Mouse (Mus musculus): ENCODE measurements around the gene Cracr2b. TPM values are rescaled to one million over a fixed set of nuclear protein-coding genes. Genes with fewer than 3 reads are reported as not detected.

Cracr2b gene
- polyA plus RNA-seq, 1 experiment = 4.5 TPM

DNA sequence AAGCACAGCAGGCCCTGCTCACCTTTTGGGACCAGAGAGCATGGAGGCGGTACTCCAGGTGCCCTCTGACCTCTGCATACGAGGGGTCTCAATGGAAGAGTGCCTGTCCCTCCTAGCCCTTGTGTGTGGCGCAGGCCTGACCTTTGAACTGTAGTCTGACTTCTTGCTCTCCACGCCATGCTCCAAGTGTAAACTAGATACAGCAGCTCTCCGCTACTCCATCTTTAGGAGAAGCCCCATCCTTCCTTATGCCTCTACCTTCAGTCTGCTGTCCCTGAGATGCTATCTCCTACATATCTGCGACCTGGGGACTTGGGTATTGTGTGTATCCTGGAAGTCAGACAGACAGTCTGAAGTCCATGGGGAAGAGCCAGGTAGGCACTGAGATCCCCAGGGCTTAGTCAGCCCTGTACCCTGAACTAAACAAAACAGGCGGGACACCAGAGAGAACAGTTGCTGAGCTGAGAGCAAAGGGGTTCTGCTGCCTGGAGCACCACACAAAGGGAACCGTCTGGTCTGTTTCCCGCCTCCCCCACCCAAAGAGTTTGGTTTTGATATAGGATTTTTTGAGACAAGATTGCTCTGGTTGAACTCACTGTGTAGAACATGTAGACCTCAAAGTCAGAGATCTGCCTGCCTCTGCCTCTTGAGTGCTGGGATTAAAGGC lies 24.9 kb upstream of the Cracr2b start:
- Histone ChIP-seq H3K27me3 (ENCODE audit: control insufficient read depth, insufficient read depth, insufficient read length) (no peaks in the 10 kb centered on the region), H3K4me3 (ENCODE audit: insufficient read depth, poor library complexity, severe bottlenecking) (peak overlapping the region; percentile 11), H3K79me3 (ENCODE audit: low read depth) (peaks cover 7% of the 10 kb centered on the region), H3K79me2 (ENCODE audit: control insufficient read depth, insufficient read depth) (peaks cover 32% of the 10 kb centered on the region), H3K36me3 (ENCODE audit: control insufficient read depth, insufficient read depth) (peaks cover 31% of the 10 kb centered on the region), H3ac (ENCODE audit: control insufficient read depth, insufficient read length, low read depth) (no peak overlapping the region)
- TF ChIP-seq MAX (IDR thresholded peaks at IDR 0.05) = no peak
- no peak for TF ChIP-seq MYOG (IDR thresholded peaks at IDR 0.05; ENCODE audit: control insufficient read depth, extremely low read depth, insufficient read length)
- no peak for TF ChIP-seq FOSL1 (IDR thresholded peaks at IDR 0.05; ENCODE audit: insufficient read depth, low read length, poor library complexity, severe bottlenecking)
- TF ChIP-seq MYOD1 (IDR thresholded peaks at IDR 0.05; ENCODE audit: control insufficient read depth, insufficient read length, low read depth) = no peak
- no peak for TF ChIP-seq CEBPB (IDR thresholded peaks at IDR 0.05; ENCODE audit: low read depth)
- no peak for TF ChIP-seq USF1 (IDR thresholded peaks at IDR 0.05; ENCODE audit: low read depth)
- no peak for TF ChIP-seq CTCF (IDR thresholded peaks at IDR 0.05; ENCODE audit: control insufficient read depth, insufficient read depth, insufficient read length)

DNA sequence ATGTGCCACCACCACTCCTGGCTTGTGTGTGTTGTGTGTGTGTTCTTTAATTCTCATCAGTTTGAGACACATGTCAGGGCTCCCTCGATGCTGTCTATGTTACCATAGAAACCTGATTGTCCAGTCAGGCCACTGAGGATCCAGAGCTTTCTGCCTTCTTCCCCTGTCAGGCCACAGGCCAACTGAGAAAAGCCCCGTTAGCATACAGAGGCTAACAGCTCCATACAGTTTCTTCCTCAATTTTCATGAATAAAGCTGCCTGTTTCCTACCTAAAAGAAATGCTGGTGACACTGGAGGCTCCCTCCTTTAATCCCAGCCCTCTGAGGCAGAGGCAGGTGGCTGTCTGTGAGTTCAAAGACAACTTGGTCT lies 24.4 kb upstream of the Cracr2b start:
- TF ChIP-seq CEBPB (IDR thresholded peaks at IDR 0.05; ENCODE audit: low read depth) (no peak), MYOD1 (IDR thresholded peaks at IDR 0.05; ENCODE audit: control insufficient read depth, insufficient read length, low read depth) (no peak), MYOG (IDR thresholded peaks at IDR 0.05; ENCODE audit: control insufficient read depth, extremely low read depth, insufficient read length) (no peak), FOSL1 (IDR thresholded peaks at IDR 0.05; ENCODE audit: insufficient read depth, low read length, poor library complexity, severe bottlenecking) (no peak), MAX (IDR thresholded peaks at IDR 0.05) (no peak), CTCF (IDR thresholded peaks at IDR 0.05; ENCODE audit: control insufficient read depth, insufficient read depth, insufficient read length) (no peak), USF1 (IDR thresholded peaks at IDR 0.05; ENCODE audit: low read depth) (no peak)
- H3K79me3 ChIP-seq (ENCODE audit: low read depth) = peaks cover 7% of the 10 kb centered on the region
- no peak overlapping the region for H3ac ChIP-seq (ENCODE audit: control insufficient read depth, insufficient read length, low read depth)
- no peaks in the 10 kb centered on the region for H3K27me3 ChIP-seq (ENCODE audit: control insufficient read depth, insufficient read depth, insufficient read length)
- H3K4me3 ChIP-seq (ENCODE audit: insufficient read depth, poor library complexity, severe bottlenecking) = peak overlapping the region; percentile 46
- H3K36me3 ChIP-seq (ENCODE audit: control insufficient read depth, insufficient read depth) = peaks cover 36% of the 10 kb centered on the region
- H3K79me2 ChIP-seq (ENCODE audit: control insufficient read depth, insufficient read depth) = peaks cover 37% of the 10 kb centered on the region

DNA sequence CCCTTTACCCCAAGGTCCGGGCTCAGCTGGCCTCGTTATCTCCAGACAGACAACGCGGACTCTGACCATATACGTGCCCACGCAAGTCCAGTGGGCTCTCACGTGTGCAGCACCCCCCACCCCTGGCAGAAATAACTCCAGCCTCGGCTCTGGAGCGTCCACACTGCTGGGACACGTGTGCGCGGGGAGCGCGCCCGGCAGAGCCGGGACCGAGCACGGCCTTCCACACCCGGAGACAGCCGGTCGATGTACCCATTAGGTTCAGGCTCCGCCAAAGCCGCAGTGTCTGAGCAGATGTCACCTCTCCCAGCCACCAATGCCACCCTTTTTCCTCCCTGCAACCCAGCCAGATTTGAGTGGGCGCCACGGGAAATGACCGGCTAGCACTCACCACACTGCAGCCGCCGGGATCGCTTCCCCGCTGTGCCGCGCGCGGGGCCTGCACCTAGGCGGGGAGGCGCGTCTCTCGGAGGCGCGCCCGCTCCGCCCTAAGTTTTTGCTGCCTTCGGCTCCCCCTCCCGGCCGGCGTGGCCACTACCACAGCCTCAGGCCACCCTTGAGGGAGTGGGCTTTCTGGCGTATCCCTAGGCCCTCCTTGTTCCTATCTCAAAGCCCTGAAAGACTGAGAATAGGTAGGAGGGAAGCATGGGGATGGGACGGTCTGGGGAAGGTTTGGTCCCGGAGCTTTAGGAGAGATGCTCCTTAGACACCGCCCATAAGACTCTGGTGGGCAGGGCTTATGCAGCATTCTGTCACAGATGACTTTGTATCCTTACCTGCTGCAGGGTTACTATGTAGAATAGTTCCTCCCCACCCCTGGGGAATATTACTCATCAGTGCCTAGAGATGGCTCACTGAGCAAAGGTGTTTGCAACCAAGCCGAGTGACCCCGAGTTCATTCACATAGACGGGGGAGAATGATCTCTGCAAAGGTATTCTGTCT lies 23.4 kb upstream of the Cracr2b start, which contains the start of gene Slc25a22:
Gene Slc25a22 (minus strand): TSS at position 715 of the 943 bp plus-strand sequence.
- peak within 1 kb of the TSS; percentile 46 for H3K4me3 ChIP-seq (ENCODE audit: insufficient read depth, poor library complexity, severe bottlenecking)
- H3ac ChIP-seq (ENCODE audit: control insufficient read depth, insufficient read length, low read depth) = peak within 1 kb of the TSS; percentile 74
- no peaks in the 10 kb centered on the region for H3K27me3 ChIP-seq (ENCODE audit: control insufficient read depth, insufficient read depth, insufficient read length)
- TF ChIP-seq MAX (IDR thresholded peaks at IDR 0.05) = peak; percentile 53
- peak; percentile 70 for TF ChIP-seq CTCF (IDR thresholded peaks at IDR 0.05; ENCODE audit: control insufficient read depth, insufficient read depth, insufficient read length)
- no peak for TF ChIP-seq CEBPB (IDR thresholded peaks at IDR 0.05; ENCODE audit: low read depth)
- H3K79me2 ChIP-seq (ENCODE audit: control insufficient read depth, insufficient read depth) = peaks cover 47% of the 10 kb centered on the region
- H3K36me3 ChIP-seq (ENCODE audit: control insufficient read depth, insufficient read depth) = peaks cover 36% of the 10 kb centered on the region
- H3K79me3 ChIP-seq (ENCODE audit: low read depth) = peaks cover 7% of the 10 kb centered on the region

DNA sequence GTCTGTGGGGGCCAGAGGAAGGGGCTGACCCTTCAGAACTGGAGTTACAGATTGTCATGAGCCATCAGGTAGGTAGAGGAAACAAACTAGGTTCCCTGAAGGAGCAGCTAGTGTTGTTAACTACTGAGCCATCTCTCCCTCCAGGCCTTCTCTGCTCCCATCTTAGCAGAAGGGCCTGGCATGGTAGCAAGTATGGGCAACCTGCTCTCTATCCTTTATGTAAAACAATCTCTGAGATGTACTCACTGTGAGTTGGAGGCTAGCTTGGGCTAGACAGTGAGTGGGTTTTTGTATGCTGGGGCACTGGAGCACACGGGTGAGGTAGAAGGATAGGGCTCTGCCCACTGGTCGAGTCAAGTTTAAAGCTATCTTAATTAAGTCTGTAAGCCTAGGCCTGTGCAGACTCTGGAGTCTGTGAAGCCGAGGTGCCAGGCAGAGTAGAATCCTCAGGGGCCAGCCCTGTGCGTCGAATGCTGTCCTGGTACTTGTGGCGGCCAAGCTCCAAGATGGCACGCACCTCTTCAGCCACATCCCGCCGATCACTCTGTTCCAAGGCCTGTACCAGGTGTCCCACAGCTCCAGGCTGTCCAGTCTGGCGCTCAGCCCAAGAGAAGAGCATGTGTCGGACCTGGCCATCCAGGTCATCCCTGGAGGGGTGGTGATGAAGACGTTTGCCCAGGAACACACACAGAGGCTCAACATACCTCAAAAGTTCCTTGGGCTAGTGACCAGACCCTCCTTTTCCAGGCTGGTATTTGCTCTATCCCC lies 22.5 kb upstream of the Cracr2b start:
- H3K27me3 ChIP-seq (ENCODE audit: control insufficient read depth, insufficient read depth, insufficient read length) = no peaks in the 10 kb centered on the region
- H3K79me3 ChIP-seq (ENCODE audit: low read depth) = peaks cover 7% of the 10 kb centered on the region
- no peak for TF ChIP-seq USF1 (IDR thresholded peaks at IDR 0.05; ENCODE audit: low read depth)
- TF ChIP-seq CTCF (IDR thresholded peaks at IDR 0.05; ENCODE audit: control insufficient read depth, insufficient read depth, insufficient read length) = no peak
- no peak for TF ChIP-seq FOSL1 (IDR thresholded peaks at IDR 0.05; ENCODE audit: insufficient read depth, low read length, poor library complexity, severe bottlenecking)
- no peak for TF ChIP-seq MYOD1 (IDR thresholded peaks at IDR 0.05; ENCODE audit: control insufficient read depth, insufficient read length, low read depth)
- TF ChIP-seq CEBPB (IDR thresholded peaks at IDR 0.05; ENCODE audit: low read depth) = no peak
- TF ChIP-seq MYOG (IDR thresholded peaks at IDR 0.05; ENCODE audit: control insufficient read depth, extremely low read depth, insufficient read length) = no peak
- no peak for TF ChIP-seq MAX (IDR thresholded peaks at IDR 0.05)
- H3ac ChIP-seq (ENCODE audit: control insufficient read depth, insufficient read length, low read depth) = no peak overlapping the region
- peaks cover 54% of the 10 kb centered on the region for H3K79me2 ChIP-seq (ENCODE audit: control insufficient read depth, insufficient read depth)
- peaks cover 36% of the 10 kb centered on the region for H3K36me3 ChIP-seq (ENCODE audit: control insufficient read depth, insufficient read depth)
- no peak overlapping the region for H3K4me3 ChIP-seq (ENCODE audit: insufficient read depth, poor library complexity, severe bottlenecking)

DNA sequence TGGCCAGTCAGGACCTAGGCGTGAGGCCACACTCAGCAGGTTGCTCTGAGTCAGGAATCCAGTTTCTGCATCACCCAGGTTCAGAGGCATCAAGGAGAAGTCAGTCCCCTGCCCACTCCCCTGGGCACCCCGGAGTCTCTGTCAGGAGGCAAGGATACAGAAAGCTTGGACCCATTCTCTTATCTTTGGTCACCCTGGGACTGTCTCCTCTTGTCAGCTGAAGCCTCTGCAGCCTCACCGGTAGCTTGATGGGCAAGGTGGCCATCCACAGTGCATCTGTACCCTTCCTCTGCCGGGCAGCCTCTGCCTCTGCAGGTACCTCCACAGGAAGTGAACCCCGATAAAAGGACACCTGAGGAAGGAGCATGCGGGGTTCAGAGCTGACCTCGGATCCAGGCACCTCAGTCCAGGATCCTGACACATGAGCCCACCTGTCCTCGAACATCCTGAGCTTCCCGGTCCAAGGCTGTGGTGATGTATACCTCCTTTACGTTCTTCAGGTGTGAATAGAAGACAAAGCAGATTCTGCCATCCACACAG lies 21.7 kb upstream of the Cracr2b start:
- no peak for TF ChIP-seq CEBPB (IDR thresholded peaks at IDR 0.05; ENCODE audit: low read depth)
- no peak for TF ChIP-seq MYOG (IDR thresholded peaks at IDR 0.05; ENCODE audit: control insufficient read depth, extremely low read depth, insufficient read length)
- no peak for TF ChIP-seq FOSL1 (IDR thresholded peaks at IDR 0.05; ENCODE audit: insufficient read depth, low read length, poor library complexity, severe bottlenecking)
- TF ChIP-seq MAX (IDR thresholded peaks at IDR 0.05) = no peak
- no peak for TF ChIP-seq CTCF (IDR thresholded peaks at IDR 0.05; ENCODE audit: control insufficient read depth, insufficient read depth, insufficient read length)
- Histone ChIP-seq H3K36me3 (ENCODE audit: control insufficient read depth, insufficient read depth) (peaks cover 31% of the 10 kb centered on the region), H3K27me3 (ENCODE audit: control insufficient read depth, insufficient read depth, insufficient read length) (no peaks in the 10 kb centered on the region), H3K79me2 (ENCODE audit: control insufficient read depth, insufficient read depth) (peaks cover 54% of the 10 kb centered on the region), H3K79me3 (ENCODE audit: low read depth) (peaks cover 7% of the 10 kb centered on the region), H3ac (ENCODE audit: control insufficient read depth, insufficient read length, low read depth) (no peak overlapping the region), H3K4me3 (ENCODE audit: insufficient read depth, poor library complexity, severe bottlenecking) (no peak overlapping the region)

Data from C2C12 (cell line).